Mouse (Mus musculus): ENCODE measurements around the gene Polk.

The Polk gene

GRCm38 (mm10) chr13:96462644-96463043, 79.7 kb downstream of the Polk start:
- no peak for DNase-seq (ENCODE audit: low read depth, low spot score)

DNA sequence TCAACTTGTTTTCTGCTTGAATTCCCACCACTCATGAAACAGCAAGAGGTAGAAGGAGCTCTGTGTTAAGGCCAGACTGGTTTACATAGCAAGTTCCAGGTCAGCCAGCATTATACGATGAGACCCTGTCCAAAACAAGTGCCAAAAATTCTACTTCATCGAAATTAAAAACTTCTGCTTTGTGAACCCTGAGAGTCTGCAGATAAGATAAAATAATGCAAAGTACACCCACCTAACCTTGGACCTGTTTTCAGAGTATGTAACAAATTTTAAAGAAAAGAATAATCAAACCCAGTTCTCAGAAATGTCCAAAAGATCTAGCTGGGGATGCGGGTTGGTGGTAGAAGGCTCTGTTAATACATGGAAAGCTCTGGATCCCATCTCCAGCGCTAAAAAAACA, 83.8 kb downstream of the Polk start:
- DNase-seq (ENCODE audit: low read depth, low spot score), result no peak

GRCm38 (mm10) chr13:96458018-96458417, 84.4 kb downstream of the Polk start:
- no peak for DNase-seq (ENCODE audit: low read depth, low spot score)

GRCm38 (mm10) chr13:96457566-96457965, 84.8 kb downstream of the Polk start:
- DNase-seq (ENCODE audit: low read depth, low spot score), result no peak

DNA sequence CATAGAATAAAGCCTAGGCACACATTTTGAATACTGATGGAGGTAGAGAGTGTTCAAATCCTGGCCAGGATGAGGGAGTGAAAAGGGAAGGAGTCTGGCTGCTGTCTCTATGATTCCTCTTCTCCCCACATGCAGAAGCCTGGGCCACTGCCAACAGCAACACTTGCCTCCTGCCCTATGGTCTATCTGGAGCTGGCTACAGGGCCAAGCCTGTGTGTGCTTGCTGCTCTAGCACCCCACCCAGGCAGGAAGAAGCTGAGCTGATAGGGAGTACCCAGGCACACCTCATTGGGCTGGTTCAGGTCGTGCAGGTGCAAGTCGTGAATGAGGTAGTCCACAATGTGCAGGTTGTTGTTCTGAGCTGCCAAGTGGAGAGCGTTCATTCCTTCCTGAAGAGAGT, 88.1 kb downstream of the Polk start:
- no peak for DNase-seq (ENCODE audit: low read depth, low spot score)

- no peak for DNase-seq (ENCODE audit: low read depth, low spot score)
Measured at GRCm38 (mm10) chr13:96452621-96453020, 89.8 kb downstream of the Polk start.

DNA sequence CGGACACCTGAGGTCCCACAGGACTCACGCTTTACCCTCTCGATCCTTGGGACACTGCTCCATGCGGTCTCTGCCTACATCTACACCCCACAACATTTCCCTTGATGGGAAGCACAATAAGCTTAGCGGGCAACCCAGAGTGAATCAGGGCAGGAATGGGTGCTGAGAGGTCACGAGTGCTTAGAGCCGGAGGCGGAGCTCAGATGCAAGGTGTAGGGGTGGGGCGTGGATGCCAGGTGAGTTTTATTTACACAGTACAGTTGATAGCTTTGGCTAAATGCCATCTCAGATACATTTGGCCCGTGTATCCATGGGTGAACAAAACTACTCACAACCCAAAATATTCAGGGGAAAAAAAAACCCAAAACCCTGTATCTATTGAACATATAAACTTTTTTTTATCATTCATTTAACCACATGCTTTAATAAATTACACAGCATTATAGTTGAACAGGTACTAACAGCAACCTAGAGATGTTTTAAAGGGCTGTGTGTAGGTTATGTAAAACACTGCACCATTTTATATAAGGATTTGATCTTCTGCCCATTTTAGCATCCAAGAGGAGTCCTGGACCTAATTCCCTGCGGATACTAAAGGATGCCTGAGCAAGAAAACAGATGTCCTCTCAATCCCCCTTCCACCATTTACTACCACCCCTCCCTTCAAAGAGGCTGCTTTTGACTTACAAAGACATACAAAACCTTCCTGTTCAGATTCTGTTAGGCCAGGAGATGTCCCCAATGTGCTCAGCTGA, 90.8 kb downstream of the Polk start:
- DNase-seq (ENCODE audit: low read depth, low spot score), result no peak

- no peak for DNase-seq (ENCODE audit: low read depth, low spot score)
Measured at GRCm38 (mm10) chr13:96450869-96451268, 91.5 kb downstream of the Polk start.

GRCm38 (mm10) chr13:96450205-96450856, 92.0 kb downstream of the Polk start:
- DNase-seq (ENCODE audit: low read depth, low spot score), result no peak

DNA sequence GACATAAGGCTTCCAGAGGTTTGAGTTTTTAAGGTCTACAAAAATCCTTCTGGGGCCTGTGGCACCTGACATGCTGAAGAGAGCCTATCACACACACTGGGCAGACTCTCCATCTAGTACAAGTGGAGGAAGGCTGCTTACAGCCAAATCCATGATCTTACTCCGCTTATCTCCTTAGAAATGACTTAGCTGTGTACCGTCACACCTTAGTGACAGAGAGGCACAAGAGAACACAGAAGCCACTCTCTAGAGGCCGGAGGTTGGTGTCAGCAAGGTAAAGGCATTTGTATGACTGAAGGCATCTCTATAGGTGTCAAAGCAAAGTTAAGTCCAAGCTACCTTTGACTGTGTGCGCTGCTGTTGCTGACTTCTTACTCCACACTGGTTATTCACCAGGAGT, 101.9 kb downstream of the Polk start:
- no peak for DNase-seq (ENCODE audit: low read depth, low spot score)

DNA sequence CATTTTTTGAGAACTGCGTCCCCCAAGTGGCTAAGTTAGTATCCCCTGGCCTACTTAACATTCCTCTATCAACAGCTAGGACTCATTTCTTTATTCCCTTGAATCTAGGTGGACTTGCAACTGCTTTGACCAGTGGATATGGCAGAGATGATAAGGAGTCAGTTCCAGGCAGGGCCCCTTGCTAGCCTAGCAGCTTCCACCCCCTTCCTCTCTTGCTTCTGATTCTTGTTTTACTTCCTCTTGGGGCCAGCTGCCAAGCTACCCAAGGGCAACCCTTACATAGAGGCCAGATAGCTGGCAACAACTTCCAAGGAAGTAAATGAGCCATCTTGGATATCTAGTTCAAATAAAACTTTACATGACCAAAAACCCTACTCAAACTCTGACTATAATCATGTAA, 105.5 kb downstream of the Polk start:
- no peak for DNase-seq (ENCODE audit: low read depth, low spot score)

DNA sequence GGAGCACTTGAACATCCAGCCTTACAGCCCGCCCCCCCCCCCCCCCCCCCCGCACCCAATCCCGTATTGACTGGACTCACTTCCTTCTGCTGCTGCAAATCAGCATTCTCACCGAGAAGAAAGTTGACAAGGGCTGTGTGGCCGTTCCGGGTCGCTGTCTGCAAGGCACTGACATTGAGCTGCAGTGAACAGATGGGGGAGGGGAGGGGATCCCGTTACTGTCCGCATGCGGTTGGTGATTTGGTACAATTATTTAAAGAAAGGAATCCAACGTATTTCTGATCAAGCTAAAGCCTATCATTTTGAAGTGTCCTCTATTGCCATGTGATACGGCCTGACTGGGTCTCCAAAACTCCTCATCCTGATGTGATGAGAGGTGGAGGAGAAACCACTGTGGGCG, 106.6 kb downstream of the Polk start:
- no peak for DNase-seq (ENCODE audit: low read depth, low spot score)

GRCm38 (mm10) chr13:96434899-96435331, 107.5 kb downstream of the Polk start:
- DNase-seq (ENCODE audit: low read depth, low spot score), result no peak

DNA sequence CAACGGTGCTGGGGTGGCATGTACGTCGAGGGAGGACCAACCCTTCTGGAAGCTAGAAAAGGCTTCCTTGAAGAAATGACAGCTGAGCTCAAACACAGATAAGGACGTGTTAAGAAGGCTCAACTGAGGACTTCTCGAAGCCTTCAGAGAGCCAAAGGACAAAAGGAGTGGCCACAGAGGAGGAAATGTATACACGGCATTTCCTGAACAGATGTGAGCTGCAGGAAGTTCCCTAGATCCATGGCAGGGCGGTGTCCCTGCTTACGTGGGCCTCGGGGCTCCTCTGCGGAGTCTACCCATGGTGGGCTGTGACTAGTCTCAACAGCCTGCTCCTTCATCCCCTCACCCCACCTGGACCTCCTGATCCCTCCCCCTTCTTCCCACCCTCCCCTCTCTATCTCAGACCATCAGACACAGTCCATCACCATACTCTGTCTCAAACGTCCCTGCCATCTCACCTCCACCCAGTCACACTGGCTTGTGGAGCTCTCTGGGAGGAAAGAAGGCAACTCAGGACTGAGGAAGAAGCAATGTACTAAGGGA, 108.7 kb downstream of the Polk start:
- no peak for DNase-seq (ENCODE audit: low read depth, low spot score)

DNA sequence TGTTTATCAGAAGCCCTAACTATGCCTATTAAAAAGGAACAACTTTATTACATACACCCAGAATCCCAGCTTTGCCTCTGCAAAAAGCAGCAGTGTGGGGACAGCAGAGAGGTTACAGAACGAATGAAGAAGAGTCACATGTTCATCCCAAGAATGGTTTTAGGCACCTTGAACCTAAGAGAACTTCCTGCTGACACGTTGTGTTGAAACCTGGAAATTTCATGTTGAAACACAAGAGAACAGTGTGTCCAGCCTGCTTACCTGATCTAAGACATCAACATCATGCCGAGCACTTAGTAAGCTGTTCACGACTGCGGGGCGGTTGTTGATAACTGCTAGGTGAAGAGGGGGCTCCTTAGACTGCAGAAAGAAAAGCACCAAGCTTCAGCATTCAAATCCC, 109.3 kb downstream of the Polk start:
- no peak for DNase-seq (ENCODE audit: low read depth, low spot score)

DNA sequence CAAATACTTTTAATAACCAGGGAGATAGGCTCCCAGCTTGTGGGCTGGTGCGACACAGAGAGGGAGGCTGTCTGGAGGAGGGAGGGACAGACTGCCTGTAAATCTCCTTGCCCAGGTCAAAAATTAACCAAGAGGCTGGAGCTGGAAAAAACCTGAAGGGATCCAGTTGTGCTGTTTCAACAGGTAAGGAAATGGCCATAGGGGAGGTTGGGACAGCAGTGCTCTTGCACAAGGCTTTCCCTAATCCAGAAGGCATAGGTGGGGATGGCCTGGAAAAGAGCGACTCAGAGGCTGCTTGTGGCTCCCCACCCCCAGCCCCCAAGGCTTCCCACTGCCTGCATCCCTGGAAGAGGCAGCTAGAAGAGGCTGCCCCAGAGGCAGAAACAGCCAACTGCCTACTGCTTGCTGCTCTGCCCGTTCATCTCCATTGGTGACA, 110.0 kb downstream of the Polk start:
- DNase-seq (ENCODE audit: low read depth, low spot score), result no peak

DNA sequence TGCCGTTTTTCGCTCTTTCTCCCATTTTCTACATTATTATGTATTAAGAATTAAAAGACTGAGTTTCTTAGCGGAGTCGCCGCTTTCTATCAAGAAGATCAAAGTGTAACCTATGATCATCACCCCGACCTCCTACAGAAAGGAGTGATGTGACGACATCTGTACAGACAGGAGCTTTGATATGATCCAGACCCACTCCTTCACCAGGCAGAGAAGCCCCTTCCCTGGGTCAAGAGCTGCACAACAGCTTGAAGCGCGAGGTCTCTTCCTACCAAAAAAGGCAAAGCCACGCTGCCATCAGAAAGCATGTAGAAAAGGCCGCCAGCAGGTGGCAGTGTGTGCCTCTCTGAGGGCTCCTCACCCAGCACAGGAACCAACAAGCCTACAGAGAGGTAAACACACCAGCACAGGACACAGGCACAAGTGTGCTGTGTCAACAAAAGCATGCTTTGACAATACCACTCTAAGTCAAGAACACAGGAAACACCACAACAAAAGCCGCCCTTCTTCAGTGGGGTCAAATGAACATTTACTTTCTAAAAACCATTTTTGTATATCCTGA, 110.7 kb downstream of the Polk start:
- DNase-seq (ENCODE audit: low read depth, low spot score), result peak; percentile 49

Measured in brain, embryonic 18.5 days (tissue).